Mouse (Mus musculus) heart, postnatal 4 days (tissue): ENCODE results near the gene Xkr7. TPM values are rescaled to one million over a fixed set of nuclear protein-coding genes. Genes with fewer than 3 reads are reported as not detected.
A peak's percentile ranks its signal among the peaks of the same experiment; 100 is the strongest.

Source experiments
- DNase-seq: peaks from one replicate; pipeline ENCODE4 v3.0.0; 2021
- total RNA-seq, 2 experiments: library from RNA; stranded (reverse); gene quantifications; 2 replicates each; pipeline ENCODE4 v1.2.3; 2021

Gene Xkr7
- total RNA-seq, 2 experiments from 2014 or later, result not detected

GRCm38 (mm10) chr2:153071491-153072184 is 40.0 kb downstream of the Xkr7 start:
- DNase-seq, result no peak

DNA sequence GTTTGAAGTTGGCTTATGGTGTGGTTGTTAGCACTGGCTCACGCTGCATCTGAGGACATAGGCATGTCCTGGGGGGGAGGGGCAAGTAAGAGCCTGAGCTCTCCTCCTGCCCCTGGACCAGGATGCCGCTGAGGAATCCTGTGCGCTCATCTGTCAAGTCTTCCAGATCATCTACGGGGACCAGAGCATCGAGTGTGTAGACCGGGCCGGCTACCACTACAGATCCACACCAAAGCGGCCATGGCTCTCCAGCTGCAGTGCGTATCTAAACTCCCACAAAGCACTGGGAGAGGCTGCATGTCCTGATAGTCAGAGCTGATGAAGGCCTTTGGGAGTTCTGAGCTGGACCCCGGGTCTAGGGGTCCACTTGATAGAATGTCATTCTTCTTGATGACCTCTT is 43.0 kb downstream of the Xkr7 start:
- no peak for DNase-seq

DNA sequence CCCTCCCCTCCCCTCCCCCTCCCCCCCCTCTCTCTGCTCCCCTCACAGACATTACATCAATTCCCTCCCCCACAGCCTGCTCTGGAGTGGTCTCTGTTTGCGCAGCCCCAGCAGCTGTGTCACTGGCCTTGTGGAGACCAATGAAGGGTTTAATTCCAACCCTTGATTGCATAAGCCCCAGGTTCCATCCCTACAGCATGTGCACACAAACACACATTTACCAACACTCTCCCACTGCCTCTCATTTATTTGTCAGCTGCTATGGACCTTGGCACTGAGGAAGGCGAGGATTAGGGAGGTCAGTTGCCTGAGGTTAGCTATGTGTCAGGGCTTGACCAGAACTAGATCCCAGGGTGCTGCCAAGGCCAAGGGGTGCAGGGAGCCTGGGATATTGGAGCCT is 44.3 kb downstream of the Xkr7 start:
- DNase-seq, result no peak

- peak; percentile 86 for DNase-seq
Observed at GRCm38 (mm10) chr2:153080841-153081523, 49.3 kb downstream of the Xkr7 start.

DNA sequence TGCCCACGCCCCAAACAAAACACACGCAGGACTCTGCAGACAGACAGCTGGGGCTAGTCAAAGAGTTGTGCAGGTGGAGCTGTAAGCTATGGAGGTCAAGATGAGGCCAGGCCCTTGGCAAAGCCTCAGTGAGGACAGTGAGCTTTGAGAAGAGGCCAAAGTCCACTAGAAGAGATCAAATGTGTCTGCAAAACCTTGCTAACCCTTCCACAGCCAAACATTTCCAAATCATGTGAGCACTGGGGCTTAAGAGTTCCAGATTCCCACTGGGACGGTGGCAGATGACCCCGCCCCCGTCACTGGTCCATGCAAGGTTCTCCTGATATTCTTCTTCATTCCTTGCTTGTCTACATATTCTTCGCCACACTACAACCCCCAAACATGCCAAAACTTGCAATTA is 50.2 kb downstream of the Xkr7 start:
- DNase-seq, result no peak

- DNase-seq, result no peak
Observed at GRCm38 (mm10) chr2:153083275-153083674, 51.6 kb downstream of the Xkr7 start.

GRCm38 (mm10) chr2:153083824-153084223 is 52.2 kb downstream of the Xkr7 start:
- DNase-seq, result no peak

- DNase-seq, result no peak
Observed at GRCm38 (mm10) chr2:153084261-153084976, 52.8 kb downstream of the Xkr7 start.

DNA sequence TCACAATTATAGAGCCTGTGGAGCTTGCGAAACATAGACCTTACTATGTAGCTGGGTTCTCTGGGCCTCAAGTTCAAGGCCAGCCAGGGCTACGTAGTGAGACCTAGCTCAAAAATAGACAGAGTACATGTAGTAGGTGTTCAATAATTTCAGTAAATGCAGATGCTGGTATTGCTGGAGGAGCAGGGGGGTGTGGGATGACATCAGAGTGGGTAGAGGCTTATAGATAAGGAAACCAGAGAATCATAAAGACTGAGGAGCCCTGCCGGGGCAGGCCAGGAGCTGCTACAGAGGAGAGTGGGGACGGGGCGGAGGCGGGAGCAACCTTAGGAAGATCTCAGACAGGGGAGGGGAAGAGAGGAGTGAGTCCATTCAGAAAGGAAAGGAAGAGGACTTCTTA is 53.9 kb downstream of the Xkr7 start:
- no peak for DNase-seq

- no peak for DNase-seq
Observed at GRCm38 (mm10) chr2:153086166-153086565, 54.5 kb downstream of the Xkr7 start.

DNA sequence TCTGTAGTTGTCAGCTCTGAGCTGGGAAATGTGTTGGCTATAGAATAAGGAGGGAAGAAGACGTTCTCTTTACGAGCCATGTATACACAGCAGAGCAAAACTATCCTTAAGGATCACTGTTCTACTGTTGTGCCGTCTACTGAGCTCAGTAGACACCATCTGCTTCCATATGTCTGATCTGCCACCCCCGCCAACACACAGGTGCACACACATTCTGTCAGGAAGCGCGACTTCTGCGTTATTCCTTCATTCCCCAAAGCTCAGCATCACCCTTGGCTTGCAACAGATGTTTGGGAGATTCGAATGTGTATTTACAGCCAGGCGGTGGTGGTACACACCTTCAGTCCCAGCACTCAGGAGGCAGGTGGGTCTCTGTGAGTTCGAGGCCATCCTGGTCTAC is 55.4 kb downstream of the Xkr7 start:
- no peak for DNase-seq

DNA sequence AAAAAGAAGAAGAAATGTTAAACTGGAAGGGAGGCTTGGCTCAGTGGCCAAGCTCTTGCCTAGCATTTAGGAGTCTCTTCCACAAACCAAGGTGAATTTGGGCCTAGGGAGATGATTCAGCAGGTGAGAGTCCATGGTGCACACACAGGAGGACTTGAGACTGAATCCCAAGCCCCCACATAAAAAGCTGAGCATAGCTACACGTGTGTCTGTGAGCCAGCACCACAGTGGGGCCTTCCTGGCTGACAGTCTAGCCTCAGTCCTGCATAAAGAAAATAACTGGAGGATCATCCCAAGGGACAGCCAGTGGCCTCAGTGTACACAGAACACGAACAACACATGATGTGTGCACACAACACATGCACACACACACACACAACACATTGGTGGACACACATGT is 57.7 kb downstream of the Xkr7 start:
- no peak for DNase-seq

- DNase-seq, result no peak
Observed at GRCm38 (mm10) chr2:153090551-153091165, 59.0 kb downstream of the Xkr7 start.

Other genes starting within 250 kb of the Xkr7 start
- 10 to 100 TPM; 39.0 to 45.0 TPM for gene Bcl2l1, start 200.1 kb upstream of the Xkr7 start, total RNA-seq
- gene Tpx2, start 183.9 kb upstream of the Xkr7 start, total RNA-seq, result 10 to 100 TPM; 42.4 to 51.9 TPM
- under 1 TPM; 0.26 to 0.38 TPM for gene Mylk2, start 120.5 kb upstream of the Xkr7 start, total RNA-seq
- 10 to 100 TPM in 1 of 2 experiments, 1 to 10 TPM in 1; 8.1 to 10.6 TPM for gene Foxs1, start 98.6 kb upstream of the Xkr7 start, total RNA-seq
- gene Dusp15, start 80.2 kb upstream of the Xkr7 start, total RNA-seq, result under 1 TPM; 0.10 to 0.41 TPM
- gene Ttll9, start 69.4 kb upstream of the Xkr7 start, total RNA-seq, result not detected
- 10 to 100 TPM; 52.2 to 54.7 TPM for gene Pdrg1, start 16.4 kb upstream of the Xkr7 start, total RNA-seq
- 10 to 100 TPM; 24.1 to 25.3 TPM for gene Ccm2l, start 34.1 kb downstream of the Xkr7 start, total RNA-seq
- 1 to 10 TPM; 1.1 to 1.2 TPM for gene Hck, start 76.6 kb downstream of the Xkr7 start, total RNA-seq
- gene Tm9sf4, start 129.5 kb downstream of the Xkr7 start, total RNA-seq, result 10 to 100 TPM; 68.7 to 73.8 TPM
- gene Tspyl3, start 193.6 kb downstream of the Xkr7 start, total RNA-seq, result 1 to 10 TPM; 2.7 to 3.0 TPM
- gene Plagl2, start 209.6 kb downstream of the Xkr7 start, total RNA-seq, result 1 to 10 TPM; 8.4 to 9.7 TPM
- gene Pofut1, start 209.7 kb downstream of the Xkr7 start, total RNA-seq, result 10 to 100 TPM; 21.8 to 25.0 TPM